ENCODE assay signal across 14 mouse cellular contexts in the genomic region with DNA sequence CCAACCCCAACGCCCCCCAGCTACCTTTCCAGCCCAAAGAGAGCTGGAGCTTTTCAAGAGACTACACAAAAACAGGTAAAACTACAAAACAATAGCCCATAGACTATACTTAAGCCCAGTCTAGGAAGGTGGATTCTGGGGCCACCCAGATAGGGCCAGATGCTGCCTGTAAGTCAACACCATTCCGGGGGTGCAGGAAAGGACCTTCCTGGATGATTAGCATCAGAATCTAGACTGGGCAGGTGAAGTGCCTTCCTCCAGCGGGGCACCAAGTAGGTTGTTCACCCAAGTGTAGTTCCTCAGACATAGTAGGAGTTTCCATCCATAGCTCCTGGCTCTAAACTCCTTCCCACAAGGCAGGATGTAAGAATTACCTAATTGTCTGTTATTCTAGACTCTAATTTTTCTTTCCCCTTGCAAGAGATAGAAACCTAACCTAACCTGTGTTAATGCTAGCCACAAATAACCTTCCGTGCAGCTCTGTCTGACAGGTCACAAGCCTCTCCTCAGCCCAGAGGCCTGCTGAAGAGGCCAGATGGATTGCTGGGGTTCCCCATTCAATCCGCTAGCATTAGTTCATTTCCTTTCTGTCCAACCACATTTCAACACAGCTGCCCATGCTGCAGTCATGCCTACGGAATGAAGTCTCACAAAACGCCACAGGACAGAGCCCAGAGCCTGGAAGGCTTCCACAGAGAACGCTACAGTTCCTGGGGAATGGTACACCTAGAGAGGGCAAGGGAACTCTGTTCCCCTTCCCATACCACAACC. TPM values are rescaled to one million over a fixed set of nuclear protein-coding genes. Genes with fewer than 3 reads are reported as not detected.
DNase-seq lines count a peak whose midpoint lies in the region; ATAC-seq lines count a peak whose summit lies in the region.
"Had no signal": no experiment of that assay in that cellular context is flagged by ENCODE, and none has a peak within 500 bp of the region (broad histone marks: within the 10 kb centered on the region; RNA-seq: fewer than 3 reads in every experiment).

No protein-coding gene starts in this region.

- no peak overlapping the region for H3K4me3 ChIP-seq in kidney, embryonic 16.5 days (ENCODE audit: low read length)
- no peak overlapping the region for H3K4me3 ChIP-seq in embryonic facial prominence, embryonic 14.5 days (ENCODE audit: low read depth, low read length)
- H3K4me3 ChIP-seq: embryonic facial prominence, embryonic 13.5 days; hindbrain, embryonic 13.5 days; midbrain, embryonic 15.5 days had no signal

- H3K4me2 ChIP-seq in kidney, embryonic 16.5 days (replicated peaks; ENCODE audit: low read depth, low read length): no peak overlapping the region
- no peak overlapping the region for H3K4me2 ChIP-seq in embryonic facial prominence, embryonic 14.5 days (ENCODE audit: low read depth, low read length)
- H3K4me2 ChIP-seq: embryonic facial prominence, embryonic 13.5 days; hindbrain, embryonic 13.5 days; lung, embryonic 14.5 days; midbrain, embryonic 15.5 days had no signal

- H3K9me3 ChIP-seq in kidney, embryonic 16.5 days (ENCODE audit: low read length): no peaks in the 10 kb centered on the region
- H3K9me3 ChIP-seq in embryonic facial prominence, embryonic 14.5 days (ENCODE audit: control insufficient read depth, low read length): no peaks in the 10 kb centered on the region
- H3K9me3 ChIP-seq: embryonic facial prominence, embryonic 13.5 days; hindbrain, embryonic 13.5 days; midbrain, embryonic 15.5 days had no signal

- no peak for DNase-seq in kidney, adult 9 months
- peak; percentile 28 for DNase-seq in Muller cell, postnatal 12 days (ENCODE audit: inconsistent ontology term)
- no peak for DNase-seq in embryonic facial prominence, embryonic 14.5 days (ENCODE audit: low spot score)
- DNase-seq in right cerebral cortex, postnatal 4 days: no peak
- no peak for DNase-seq in gastrocnemius, postnatal 4 days (ENCODE audit: low spot score in 2 of 2)
- DNase-seq: adrenal gland, postnatal 14 days; kidney, postnatal 14 days had no signal

- H3K9ac ChIP-seq in kidney, embryonic 16.5 days (replicated peaks; ENCODE audit: low read length): no peak overlapping the region
- no peak overlapping the region for H3K9ac ChIP-seq in embryonic facial prominence, embryonic 14.5 days (ENCODE audit: low read depth, low read length)
- H3K9ac ChIP-seq: embryonic facial prominence, embryonic 13.5 days; hindbrain, embryonic 13.5 days; lung, embryonic 14.5 days; midbrain, embryonic 15.5 days had no signal

- peaks cover 34% of the 10 kb centered on the region for H3K4me1 ChIP-seq in kidney, embryonic 16.5 days (ENCODE audit: insufficient read depth, low read length)
- peaks cover 21% of the 10 kb centered on the region for H3K4me1 ChIP-seq in embryonic facial prominence, embryonic 14.5 days (ENCODE audit: control insufficient read depth, insufficient read depth, low read length)
- H3K4me1 ChIP-seq: midbrain, embryonic 15.5 days had no signal

- H3K27ac ChIP-seq in kidney, embryonic 16.5 days (ENCODE audit: low read length): no peak overlapping the region
- no peak overlapping the region for H3K27ac ChIP-seq in embryonic facial prominence, embryonic 14.5 days (replicated peaks; ENCODE audit: low read depth, low read length)
- H3K27ac ChIP-seq: embryonic facial prominence, embryonic 13.5 days; hindbrain, embryonic 13.5 days; midbrain, embryonic 15.5 days had no signal

- H3K36me3 ChIP-seq in kidney, embryonic 16.5 days (ENCODE audit: insufficient read depth, low read length): no peaks in the 10 kb centered on the region
- no peaks in the 10 kb centered on the region for H3K36me3 ChIP-seq in embryonic facial prominence, embryonic 14.5 days (ENCODE audit: control insufficient read depth, insufficient read depth, low read length)
- H3K36me3 ChIP-seq: embryonic facial prominence, embryonic 13.5 days; hindbrain, embryonic 13.5 days; midbrain, embryonic 15.5 days had no signal

- H3K27me3 ChIP-seq in kidney, embryonic 16.5 days (ENCODE audit: insufficient read depth, low read length): no peaks in the 10 kb centered on the region
- H3K27me3 ChIP-seq in embryonic facial prominence, embryonic 14.5 days (replicated peaks; ENCODE audit: control insufficient read depth, insufficient read depth, low read length): no peaks in the 10 kb centered on the region
- H3K27me3 ChIP-seq: embryonic facial prominence, embryonic 13.5 days; hindbrain, embryonic 13.5 days; midbrain, embryonic 15.5 days had no signal

- peak; percentile 53 for ATAC-seq in kidney, embryonic 16.5 days (ENCODE audit: low FRiP score, low TSS enrichment)
- peak; percentile 45; the same call in 1 of the 2 replicates for ATAC-seq in embryonic facial prominence, embryonic 14.5 days (ENCODE audit: low read depth)
- ATAC-seq in megakaryocyte progenitor cell, adult 5-6 weeks (replicated peaks; ENCODE audit: poor library complexity): peak; percentile 84
- ATAC-seq: midbrain, embryonic 15.5 days had no signal

- WGBS in kidney, embryonic 16.5 days: 54% methylated on average over 8 of the region's 8 CpGs
- 51% methylated on average over 8 of the region's 8 CpGs for WGBS in embryonic facial prominence, embryonic 14.5 days

RNA-seq across cellular contexts. Expression of a gene that starts 8.7 kb away (rescaled TPM):
- 59.1 and 62.0 TPM in 2 replicates for polyA plus RNA-seq in kidney, embryonic 16.5 days (2015; fragmentation: Nextera tagmentation; extraction: Ambion mirVana)
- 64.9 and 70.4 TPM in 2 replicates for polyA plus RNA-seq in embryonic facial prominence, embryonic 14.5 days (2014; fragmentation: Nextera tagmentation; extraction: Ambion mirVana)
- 20.2 and 27.8 TPM in 2 replicates for total RNA-seq in megakaryocyte progenitor cell, adult 5-6 weeks (2015)
- total RNA-seq in megakaryocyte progenitor cell, adult 5-6 weeks (2017): 51.0 and 76.7 TPM in 2 replicates
- 10 to 100 TPM; 51.1 to 51.3 TPM for total RNA-seq in gastrocnemius, postnatal 4 days (2021)

RNA-seq across cellular contexts. Expression of a gene that starts 59.3 kb away (rescaled TPM):
- 0.87 and 1.4 TPM in 2 replicates for polyA plus RNA-seq in kidney, embryonic 16.5 days (2015; fragmentation: Nextera tagmentation; extraction: Ambion mirVana)
- polyA plus RNA-seq in embryonic facial prominence, embryonic 14.5 days (2014; fragmentation: Nextera tagmentation; extraction: Ambion mirVana): 3.9 and 4.6 TPM in 2 replicates
- total RNA-seq in megakaryocyte progenitor cell, adult 5-6 weeks (2015): not detected in 2 replicates
- not detected in 2 replicates for total RNA-seq in megakaryocyte progenitor cell, adult 5-6 weeks (2017)
- total RNA-seq in gastrocnemius, postnatal 4 days (2021): 1 to 10 TPM; 3.9 to 5.3 TPM
- polyA plus RNA-seq: lung, embryonic 14.5 days; small intestine, adult 2 months had no signal

Comparison
In these comparisons a context has a peak if more than half of its experiments do, and no peak if none do; other contexts are left out.
1. RNA of a gene that starts 59.3 kb away (total RNA-seq): 3.9 to 5.3 TPM in gastrocnemius, postnatal 4 days; not detected in megakaryocyte progenitor cell, adult 5-6 weeks; every median in the first group is over 4 times any median in the second.
2. Peak in every context shown above with its lines, with median percentiles within 50 percentile points of each other: ATAC-seq.